Mouse (Mus musculus) lung, adult 2 months (tissue): ENCODE measurements around the gene Klhdc8a.

Source experiments
- CTCF ChIP-seq: fragments of 200-500 bp; IDR thresholded peaks from 2 replicates; pipeline ENCODE4 v1.5.1; 2011; ENCODE audit warnings: mild to moderate bottlenecking, low read length, control low read depth; ENCODE audit not compliant: insufficient read depth
- POLR2A ChIP-seq: fragments of 200-500 bp; IDR thresholded peaks from 2 replicates; pipeline ENCODE4 v1.6.1; 2011; ENCODE audit warnings: low read depth, mild to moderate bottlenecking, control low read depth, low read length, borderline replicate concordance; ENCODE audit errors: extremely low read depth

DNA sequence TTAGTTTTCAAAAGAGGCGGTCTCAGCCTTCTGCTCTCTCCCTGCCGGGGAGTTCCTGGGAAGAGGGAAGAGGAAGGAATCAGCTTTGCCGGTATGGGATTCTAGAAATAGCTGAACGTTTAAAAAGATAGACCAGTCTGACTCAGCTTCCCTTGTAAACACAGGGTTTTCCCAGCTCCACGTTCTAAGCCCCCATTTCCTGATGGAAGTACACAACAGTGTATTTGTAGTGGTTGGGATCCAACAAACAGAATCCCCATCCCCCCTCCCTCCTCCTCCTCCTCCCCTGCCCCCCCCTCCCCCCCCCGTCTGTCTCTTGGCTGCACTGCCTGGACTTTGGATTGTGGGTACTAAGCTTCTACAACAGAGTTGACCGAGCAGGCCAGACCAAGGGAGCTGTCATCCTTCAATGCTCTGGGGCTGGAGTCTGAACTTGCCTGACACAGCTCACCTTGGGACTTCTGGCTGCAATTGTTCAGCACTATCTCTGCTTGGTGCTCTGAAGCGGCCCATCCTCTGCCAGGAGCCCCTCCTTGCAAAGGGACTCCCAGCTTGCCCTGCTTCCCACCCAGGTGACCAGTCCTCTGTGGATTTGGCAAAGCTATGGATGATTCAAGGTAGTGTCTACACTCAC lies 39.7 kb downstream of the Klhdc8a start:
- TF ChIP-seq CTCF: no peak
- TF ChIP-seq POLR2A: no peak
